Mouse (Mus musculus) brain, embryonic 14.5 days (tissue): ENCODE measurements around the gene Cacna2d3.

Experiments
- CTCF ChIP-seq: fragments of 200-500 bp; IDR thresholded peaks from 2 replicates; pipeline ENCODE4 v1.5.1; 2012; ENCODE audit warnings: inconsistent platforms, mild to moderate bottlenecking, moderate library complexity, borderline replicate concordance; ENCODE audit not compliant: insufficient read depth, insufficient read length; ENCODE audit errors: extremely low read depth
- POLR2A ChIP-seq: fragments of 200-500 bp; IDR thresholded peaks from 2 replicates; pipeline ENCODE4 v1.6.1; 2012; ENCODE audit warnings: mild to moderate bottlenecking, inconsistent platforms, borderline replicate concordance; ENCODE audit not compliant: poor library complexity, insufficient read depth, insufficient read length, severe bottlenecking; ENCODE audit errors: extremely low read depth

DNA sequence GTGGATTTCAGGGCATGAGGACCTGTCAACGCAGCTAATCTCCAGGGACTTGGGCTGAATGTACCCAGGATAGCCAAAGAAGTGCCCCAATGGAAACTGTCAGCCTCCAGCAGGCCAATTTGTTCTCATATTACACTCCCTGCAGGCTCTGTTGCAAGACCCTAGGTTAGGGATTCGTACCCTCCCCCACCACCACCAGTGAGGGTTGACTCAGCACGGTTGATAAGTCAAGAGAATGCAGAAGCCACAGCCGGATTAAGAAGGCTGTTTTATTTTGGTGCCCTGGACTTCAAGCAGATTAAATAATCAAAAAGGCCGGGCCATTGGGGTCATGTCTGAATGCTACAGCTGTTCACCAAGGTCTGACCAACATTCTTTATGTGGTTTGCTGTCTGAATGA lies 703.8 kb downstream of the Cacna2d3 start, which contains the start of gene Lrtm1:
- no peak for TF ChIP-seq CTCF
- no peak for TF ChIP-seq POLR2A
